Mouse (Mus musculus): ENCODE data around the gene Gm49366.
"Not testable (repeated sequence)": the region's sequence is repeated elsewhere in the genome, so short reads cannot be mapped to it uniquely, and the experiment has no call there.

- not testable (repeated sequence) for TF ChIP-seq SRF (IDR thresholded peaks at IDR 0.05; ENCODE audit: control insufficient read depth, insufficient read length, low read depth); POLR2A (IDR thresholded peaks at IDR 0.05; ENCODE audit: insufficient read length, low read depth); TCF12 (IDR thresholded peaks at IDR 0.05; ENCODE audit: insufficient read depth, poor library complexity, severe bottlenecking); MAX (IDR thresholded peaks at IDR 0.05; ENCODE audit: low read depth); POLR2AphosphoS2 (IDR thresholded peaks at IDR 0.05; ENCODE audit: insufficient read length, low read depth); E2F4 (IDR thresholded peaks at IDR 0.05; ENCODE audit: insufficient read depth); REST (IDR thresholded peaks at IDR 0.05; ENCODE audit: insufficient read depth, insufficient read length)
Observed at GRCm38 (mm10) chr12:84028328-84028727, 10.4 kb upstream of the Gm49366 start.

Data from myocyte (in vitro differentiated cells).